Mouse (Mus musculus): Measurements from ENCODE around the gene Rnls.

Rnls gene

GRCm38 (mm10) chr19:33264224-33264993 lies 127.7 kb downstream of the Rnls start:
- no peak for DNase-seq (ENCODE audit: extremely low spot score, low spot score)

- no peak for DNase-seq (ENCODE audit: extremely low spot score, low spot score)
Measured at GRCm38 (mm10) chr19:33262421-33262820, 129.7 kb downstream of the Rnls start.

- DNase-seq (ENCODE audit: extremely low spot score, low spot score): no peak
Measured at GRCm38 (mm10) chr19:33259164-33259563, 132.9 kb downstream of the Rnls start.

- no peak for DNase-seq (ENCODE audit: extremely low spot score, low spot score)
Measured at GRCm38 (mm10) chr19:33253893-33254292, 138.2 kb downstream of the Rnls start.

DNA sequence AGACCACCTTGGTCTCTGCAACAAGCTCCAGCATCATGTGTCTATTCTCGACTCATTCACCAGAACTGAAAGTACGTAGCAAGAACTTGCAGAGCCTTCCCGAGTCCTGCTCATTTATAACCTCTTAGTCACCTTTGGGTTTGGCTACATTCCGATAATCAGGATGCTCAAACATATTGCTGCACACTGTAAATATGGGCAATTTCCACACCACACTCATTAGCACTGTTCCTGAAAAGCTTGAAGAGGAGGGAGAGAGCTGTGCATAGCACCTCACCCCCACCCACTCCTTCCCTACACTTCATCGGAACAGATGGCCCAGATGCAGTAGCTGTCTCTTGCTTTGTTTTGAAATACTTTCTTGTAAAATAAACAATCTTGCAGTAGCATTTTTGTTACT lies 139.9 kb downstream of the Rnls start:
- DNase-seq (ENCODE audit: extremely low spot score, low spot score): no peak

- DNase-seq (ENCODE audit: extremely low spot score, low spot score): no peak
Measured at GRCm38 (mm10) chr19:33244196-33244595, 147.9 kb downstream of the Rnls start.

DNA sequence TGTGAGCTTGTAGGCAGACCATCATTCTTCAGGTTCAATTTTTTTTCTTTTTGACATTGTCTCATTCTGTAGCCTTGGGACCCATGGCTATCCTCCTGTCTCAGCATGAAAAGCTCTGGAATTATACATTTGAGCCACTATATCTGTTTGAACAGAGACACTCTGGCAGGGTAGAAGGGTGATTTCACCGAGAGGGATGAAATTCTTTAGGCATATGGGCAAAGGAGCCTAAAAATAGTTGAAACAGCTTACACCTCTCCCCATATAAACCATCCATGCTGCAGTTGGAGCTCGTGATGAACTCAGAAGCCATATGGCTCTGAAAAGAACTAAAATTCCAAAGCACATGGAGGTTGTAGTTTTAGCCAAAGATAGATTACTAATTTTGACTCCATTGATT lies 151.7 kb downstream of the Rnls start:
- no peak for DNase-seq (ENCODE audit: extremely low spot score, low spot score)

- DNase-seq (ENCODE audit: extremely low spot score, low spot score): no peak
Measured at GRCm38 (mm10) chr19:33232902-33233301, 159.2 kb downstream of the Rnls start.

DNA sequence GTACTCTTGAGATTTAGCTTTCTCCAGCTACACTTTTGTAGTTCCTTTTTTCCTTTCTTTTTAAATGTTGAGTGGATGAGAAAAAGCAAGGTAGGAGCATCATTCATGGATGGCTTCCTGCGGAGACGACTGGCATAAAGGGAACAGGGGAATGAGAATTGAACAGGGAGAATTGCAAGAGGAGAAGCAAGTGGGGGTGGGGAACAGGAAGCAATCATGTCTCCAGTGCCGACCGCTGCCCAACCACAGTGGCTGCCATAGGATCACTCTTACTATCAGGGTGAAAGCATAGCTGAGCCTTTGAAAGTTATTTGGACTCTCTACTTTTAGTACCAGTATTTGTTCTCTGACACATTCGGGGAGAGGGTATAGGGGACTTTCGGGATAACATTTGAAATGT lies 160.8 kb downstream of the Rnls start:
- DNase-seq (ENCODE audit: extremely low spot score, low spot score): no peak

DNA sequence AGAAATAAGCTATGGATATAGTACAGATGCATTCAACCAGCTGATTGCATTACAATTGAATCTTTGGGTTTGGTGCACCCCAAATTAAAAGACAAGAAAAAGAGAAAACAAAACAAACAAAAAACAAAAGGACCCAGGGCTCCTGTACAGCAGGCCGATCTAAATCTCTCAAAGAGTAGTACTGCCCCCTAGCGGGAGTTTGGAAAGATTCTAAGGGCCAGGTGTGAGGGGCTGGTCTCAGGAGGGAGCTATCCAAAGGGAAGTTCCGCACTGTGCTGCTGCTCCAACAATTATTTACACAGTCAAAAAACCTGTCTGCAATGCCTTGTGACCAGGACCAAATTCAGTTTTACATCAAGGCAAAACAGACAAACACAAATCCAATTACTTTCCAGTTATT lies 165.1 kb downstream of the Rnls start:
- peak; percentile 65 for DNase-seq (ENCODE audit: extremely low spot score, low spot score)

DNA sequence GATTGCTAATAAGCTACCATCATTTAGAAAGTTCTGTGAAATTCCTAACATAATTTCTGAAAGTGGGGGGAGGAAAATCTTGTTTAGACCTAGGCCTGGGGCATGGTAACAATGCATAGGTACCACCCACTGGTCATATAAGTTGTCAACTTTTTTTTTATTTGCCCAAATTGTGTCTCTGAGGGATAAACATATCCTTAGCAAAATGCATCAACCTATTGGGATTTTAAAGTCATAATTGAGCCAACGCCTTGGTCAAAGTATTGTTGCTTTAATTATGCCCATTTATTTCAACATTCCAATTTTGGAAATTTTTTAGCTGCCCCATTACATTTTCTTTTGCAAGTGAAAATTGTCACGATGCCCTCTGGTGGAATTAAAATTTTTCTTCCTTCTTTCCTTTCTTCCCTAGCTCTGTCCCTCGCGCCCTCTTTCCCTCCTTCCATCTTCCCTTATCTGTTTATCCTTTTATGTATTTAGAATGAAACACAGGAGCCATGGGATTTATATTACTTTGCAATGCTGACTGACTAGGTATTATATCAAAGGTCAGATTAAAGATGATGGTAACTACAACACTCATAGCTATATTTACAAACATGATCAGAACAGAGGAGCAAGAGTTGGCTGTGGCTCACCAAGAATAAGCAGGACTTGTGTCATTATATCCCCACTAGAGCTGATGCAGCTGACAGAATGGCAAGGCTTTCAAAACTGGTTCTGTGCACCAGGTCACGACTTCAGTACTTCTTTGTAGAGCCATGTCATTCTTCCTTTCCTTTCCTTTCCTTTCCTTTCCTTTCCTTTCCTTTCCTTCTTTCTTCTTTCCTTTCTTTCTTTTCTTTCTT lies 166.0 kb downstream of the Rnls start:
- DNase-seq (ENCODE audit: extremely low spot score, low spot score): no peak

GRCm38 (mm10) chr19:33225002-33225376 lies 167.1 kb downstream of the Rnls start:
- DNase-seq (ENCODE audit: extremely low spot score, low spot score): no peak

GRCm38 (mm10) chr19:33224181-33225001 lies 167.7 kb downstream of the Rnls start:
- no peak for DNase-seq (ENCODE audit: extremely low spot score, low spot score)

GRCm38 (mm10) chr19:33223766-33224165 lies 168.3 kb downstream of the Rnls start:
- DNase-seq (ENCODE audit: extremely low spot score, low spot score): no peak

GRCm38 (mm10) chr19:33223276-33223675 lies 168.8 kb downstream of the Rnls start:
- no peak for DNase-seq (ENCODE audit: extremely low spot score, low spot score)

GRCm38 (mm10) chr19:33222595-33223223 lies 169.4 kb downstream of the Rnls start:
- DNase-seq (ENCODE audit: extremely low spot score, low spot score): no peak

- DNase-seq (ENCODE audit: extremely low spot score, low spot score): no peak
Measured at GRCm38 (mm10) chr19:33217791-33218300, 174.2 kb downstream of the Rnls start.

GRCm38 (mm10) chr19:33209709-33210108 lies 182.4 kb downstream of the Rnls start:
- DNase-seq (ENCODE audit: extremely low spot score, low spot score): no peak

DNA sequence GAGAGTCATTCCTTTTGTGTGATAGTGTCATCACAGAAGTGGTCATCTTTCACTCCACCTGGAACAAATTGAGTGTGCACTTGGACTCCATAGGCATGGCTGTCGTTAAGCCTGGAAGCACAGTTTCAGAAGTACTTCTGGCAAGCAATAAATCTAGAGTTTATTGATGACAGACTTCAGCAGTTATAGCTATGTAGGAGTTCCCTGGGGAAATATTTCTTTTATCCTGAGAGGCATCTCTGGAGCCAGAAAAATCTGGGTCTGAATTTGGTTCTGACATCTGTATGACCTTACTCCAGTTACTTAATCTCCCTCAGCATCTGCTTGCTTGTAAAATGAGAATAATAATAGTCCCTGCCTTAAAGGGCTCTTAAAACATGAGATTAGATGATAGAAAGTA lies 184.1 kb downstream of the Rnls start:
- no peak for DNase-seq (ENCODE audit: extremely low spot score, low spot score)

- no peak for DNase-seq (ENCODE audit: extremely low spot score, low spot score)
Measured at GRCm38 (mm10) chr19:33205389-33205788, 186.7 kb downstream of the Rnls start.

DNA sequence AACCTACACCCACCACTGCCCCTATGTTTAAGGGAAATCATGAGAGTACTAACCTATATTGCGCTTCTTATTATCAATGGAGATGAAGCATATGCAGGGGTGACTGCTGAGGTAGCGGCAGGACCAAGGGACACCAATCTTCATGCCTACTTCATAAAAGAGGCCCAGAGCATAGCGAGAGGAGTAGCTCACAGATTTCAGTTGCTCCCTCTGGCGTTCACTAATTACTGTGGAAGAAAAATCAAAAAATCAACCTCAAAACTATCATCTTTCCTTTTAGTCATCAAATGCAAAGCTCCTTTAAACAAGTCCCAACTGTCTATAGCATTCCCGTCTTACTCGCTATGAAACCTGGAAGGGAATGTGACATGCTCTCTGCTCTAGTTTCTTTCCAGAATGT lies 189.7 kb downstream of the Rnls start:
- DNase-seq (ENCODE audit: extremely low spot score, low spot score): no peak

All from neural tube, embryonic 10.5 days (tissue).